Mouse (Mus musculus) bone marrow macrophage, adult 2 months (primary cell): ENCODE data around the gene Dguok.

Experiments
- CTCF ChIP-seq: IDR thresholded peaks from 2 replicates; pipeline ENCODE4 v1.5.1; 2012; ENCODE audit warnings: low read depth, mild to moderate bottlenecking, low read length, moderate library complexity
- POLR2A ChIP-seq: IDR thresholded peaks from 2 replicates; pipeline ENCODE4 v1.6.1; 2012; ENCODE audit warnings: mild to moderate bottlenecking, low read depth, low read length, borderline replicate concordance

- TF ChIP-seq CTCF (no peak), POLR2A (no peak)
Observed at GRCm38 (mm10) chr6:83501524-83502310, 5.1 kb downstream of the Dguok start.
